Mouse (Mus musculus) pancreas, adult 10 weeks (tissue): ENCODE results near the gene Gm49380. TPM values are rescaled to one million over a fixed set of nuclear protein-coding genes. Genes with fewer than 3 reads are reported as not detected.

Experiments used
- polyA plus RNA-seq: library from polyadenylated mRNA; stranded (reverse); fragments of 350-450 nt; fragmentation: Illumina TruSeq; extraction: RNeasy Lipid Tissue Mini Kit (QIAGEN cat#74804); gene quantifications from one replicate; pipeline ENCODE4 v1.2.3, GENCODE M21; 2015; ENCODE audit warnings: low read depth, low replicate concordance; ENCODE audit not compliant: insufficient read depth

The Gm49380 gene
- polyA plus RNA-seq, result 0.68 TPM

DNA sequence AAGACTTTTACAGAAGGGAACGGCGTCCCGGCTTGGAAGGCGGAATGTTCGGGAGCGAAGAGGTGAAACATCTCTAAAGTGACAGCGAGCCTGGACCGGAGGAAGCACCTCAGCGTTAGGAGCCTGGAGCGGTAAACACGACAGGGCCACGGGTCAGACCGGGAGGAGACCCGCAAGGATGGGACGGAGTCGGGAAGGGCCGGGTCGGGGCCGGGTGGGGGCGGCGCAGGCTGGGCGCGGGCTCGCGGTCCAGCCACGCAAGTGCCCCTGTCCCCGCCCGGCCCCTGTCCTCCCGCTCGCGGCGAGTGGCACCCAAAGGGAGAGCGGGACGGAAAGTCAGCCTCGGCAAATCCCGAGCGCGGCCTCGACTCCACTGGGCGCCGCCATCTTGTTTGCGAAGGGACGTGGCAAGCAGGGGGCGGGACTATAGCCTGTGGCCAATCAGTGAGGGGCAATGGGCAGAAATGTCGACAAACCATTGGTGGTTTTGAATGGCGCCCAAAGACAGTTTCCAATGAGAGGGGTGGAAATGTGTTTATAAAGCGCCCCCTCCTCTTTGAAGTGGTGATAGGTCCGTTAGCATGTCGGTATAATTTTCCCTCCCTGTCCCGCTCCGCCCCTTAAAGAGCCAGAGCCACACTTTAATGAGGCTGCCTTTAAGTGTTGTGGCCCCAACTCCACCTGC lies at the start of gene Gm49380, which contains the start of gene Rnf26:
Gm49380 (minus strand) TSS at position 396 of the 685 bp plus-strand sequence.
Rnf26 (minus strand) TSS at position 413 of the 685 bp plus-strand sequence.

DNA sequence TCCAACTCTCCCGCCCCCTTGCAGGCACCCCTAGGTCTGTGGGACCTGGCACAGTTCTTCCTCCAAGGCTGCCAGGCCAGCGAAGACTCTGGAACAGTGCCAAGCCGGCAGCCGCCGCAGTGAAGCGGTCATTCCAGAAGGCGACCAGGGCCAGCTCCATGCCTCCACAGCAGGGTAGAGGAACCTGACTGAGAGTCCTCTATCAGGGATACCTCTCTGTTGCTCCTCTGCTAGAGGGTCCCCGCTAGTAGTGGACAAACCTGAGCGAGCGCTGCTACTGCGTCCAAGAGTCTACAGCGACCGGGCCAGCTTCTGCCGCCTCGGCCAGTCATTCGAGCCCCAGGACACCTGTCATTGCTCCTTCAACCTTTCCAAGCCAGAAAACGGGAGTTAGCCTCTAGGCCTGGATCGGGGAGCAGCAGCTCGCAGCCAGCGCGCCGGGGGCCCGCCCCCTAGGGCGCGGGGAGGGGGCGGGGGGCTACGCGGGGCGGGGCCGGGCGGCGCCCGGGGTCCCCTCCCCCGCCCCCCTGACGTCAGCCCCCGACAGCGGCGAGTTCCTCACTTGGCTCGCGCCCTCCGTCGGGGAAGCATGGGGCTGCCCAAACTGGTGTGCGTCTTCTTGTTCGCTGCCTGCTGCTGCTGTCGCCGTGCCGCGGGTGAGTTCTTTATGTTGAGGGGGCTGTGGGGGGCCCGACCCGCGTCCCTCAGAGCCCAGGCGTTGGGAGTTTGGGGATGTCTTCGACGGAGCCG lies 21.0 kb upstream of the Gm49380 start, which contains the start of gene Mcam:
Mcam (plus strand) TSS at position 369 of the 750 bp plus-strand sequence.

DNA sequence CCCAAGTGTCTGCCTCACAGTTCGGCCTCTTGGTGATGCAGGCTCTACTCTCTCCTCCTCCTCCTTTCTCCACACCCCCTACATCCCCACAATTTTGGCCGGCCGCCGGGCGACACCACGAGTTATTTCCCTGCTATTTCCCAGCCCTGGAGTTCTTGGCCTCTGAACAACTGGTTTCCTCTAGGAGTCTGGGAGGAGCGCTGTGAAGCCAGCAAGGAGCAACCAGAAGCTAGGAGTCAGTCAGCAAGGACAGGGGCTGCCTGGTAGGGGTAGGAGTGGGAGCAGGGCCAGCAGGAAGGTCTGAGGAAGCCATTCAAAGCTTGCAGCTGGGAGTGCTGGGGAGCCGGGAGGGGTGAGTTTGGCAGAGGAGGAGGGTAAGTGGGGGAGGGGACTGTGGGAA lies 6.2 kb downstream of the Gm49380 start, which contains the start of gene C1qtnf5:
C1qtnf5 (plus strand) TSS at position 136 of the 400 bp plus-strand sequence.

DNA sequence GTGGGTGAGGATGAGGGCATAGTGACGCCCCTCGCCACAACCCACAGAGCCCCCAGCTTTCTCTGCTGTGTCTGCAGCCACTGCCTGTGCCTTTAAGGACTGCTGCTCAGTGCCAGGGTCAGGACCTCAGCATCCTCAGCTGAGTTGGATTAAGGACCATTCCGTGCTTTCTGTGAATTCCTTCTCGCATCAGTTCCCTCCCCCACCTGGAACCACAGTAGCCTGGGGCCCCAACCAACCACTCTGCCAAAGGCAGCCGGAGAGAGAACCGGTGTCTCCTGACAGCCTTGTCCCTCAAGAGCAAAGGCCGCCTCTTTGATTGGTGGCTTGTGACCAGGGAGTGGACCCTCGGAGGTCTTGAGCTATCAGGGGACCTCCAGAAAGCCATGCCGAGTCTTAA lies 11.8 kb downstream of the Gm49380 start, which contains the start of gene Mfrp:
Mfrp (plus strand) TSS at position 240 of the 400 bp plus-strand sequence.

DNA sequence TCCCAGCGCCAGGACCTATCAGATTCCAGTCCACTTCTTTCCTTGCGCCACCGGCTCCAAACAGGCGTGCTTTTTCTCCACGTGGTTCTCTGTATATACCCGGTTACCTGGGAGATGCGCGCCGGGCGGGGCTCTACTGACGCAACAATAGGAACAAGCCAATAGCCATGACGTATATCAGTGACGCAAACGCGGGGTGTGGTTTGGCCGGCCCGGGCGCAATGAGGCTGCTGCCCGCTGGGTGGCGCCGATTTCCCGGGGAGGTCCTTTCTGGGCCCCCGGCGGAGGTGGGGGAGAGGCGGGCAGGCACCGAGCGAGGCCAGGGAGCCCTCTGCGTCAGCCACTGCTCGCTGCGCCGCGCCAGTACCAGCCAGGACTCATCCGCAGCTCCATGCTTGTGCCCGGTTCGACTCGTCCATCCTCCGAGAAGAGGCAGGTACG lies 46.5 kb downstream of the Gm49380 start, which contains the start of gene Usp2:
Usp2 (plus strand) TSS at position 237 of the 441 bp plus-strand sequence.

DNA sequence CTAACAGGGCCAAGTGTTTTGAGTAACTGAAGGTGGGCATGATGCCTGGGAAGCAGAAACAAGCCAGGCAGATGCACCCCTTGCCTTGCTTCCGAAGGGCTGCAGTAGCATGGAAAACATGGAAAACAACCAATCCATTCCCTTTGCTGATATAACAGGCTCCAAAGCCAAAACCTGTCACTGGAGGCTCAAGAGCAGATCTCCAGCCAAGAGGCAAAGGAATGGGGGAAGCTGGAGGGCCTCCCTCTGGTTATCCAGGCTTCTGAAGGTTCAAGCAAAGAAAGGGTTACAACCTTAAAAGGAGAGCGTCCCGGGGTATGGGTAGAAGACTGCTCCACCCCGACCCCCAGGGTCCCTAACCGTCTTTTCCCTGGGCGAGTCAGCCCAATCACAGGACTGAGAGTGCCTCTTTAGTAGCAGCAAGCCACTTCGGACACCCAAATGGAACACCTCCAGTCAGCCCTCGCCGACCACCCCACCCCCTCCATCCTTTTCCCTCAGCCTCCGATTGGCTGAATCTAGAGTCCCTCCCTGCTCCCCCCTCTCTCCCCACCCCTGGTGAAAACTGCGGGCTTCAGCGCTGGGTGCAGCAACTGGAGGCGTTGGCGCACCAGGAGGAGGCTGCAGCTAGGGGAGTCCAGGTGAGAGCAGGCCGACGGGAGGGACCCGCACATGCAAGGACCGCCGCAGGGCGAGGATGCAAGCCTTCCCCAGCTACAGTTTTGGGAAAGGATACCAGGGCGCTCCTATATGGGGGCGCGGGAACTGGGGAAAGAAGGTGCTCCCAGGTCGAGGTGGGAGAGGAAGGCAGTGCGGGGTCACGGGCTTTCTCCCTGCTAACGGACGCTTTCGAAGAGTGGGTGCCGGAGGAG lies 70.2 kb downstream of the Gm49380 start, which contains the start of gene Thy1:
Thy1 (plus strand) TSS at position 549 of the 872 bp plus-strand sequence.

Other genes starting within 250 kb of the Gm49380 start
- 32.5 TPM for gene Thy1, start 70.1 kb downstream of the Gm49380 start, polyA plus RNA-seq
- 3.8 TPM for gene Usp2, start 46.5 kb downstream of the Gm49380 start, polyA plus RNA-seq
- not detected for gene Mfrp, start 11.8 kb downstream of the Gm49380 start, polyA plus RNA-seq
- 4.0 TPM for gene C1qtnf5, start 6.3 kb downstream of the Gm49380 start, polyA plus RNA-seq
- 3.7 TPM for gene Rnf26, start within 50 bp of the Gm49380 start, polyA plus RNA-seq
- gene Mcam, start 21.0 kb upstream of the Gm49380 start, polyA plus RNA-seq, result 20.3 TPM
- 3.7 TPM for gene Cbl, start 120.5 kb upstream of the Gm49380 start, polyA plus RNA-seq
- gene Ccdc153, start 127.2 kb upstream of the Gm49380 start, polyA plus RNA-seq, result not detected
- gene Pdzd3, start 138.0 kb upstream of the Gm49380 start, polyA plus RNA-seq, result not detected
- 1.5 TPM for gene Nlrx1, start 155.1 kb upstream of the Gm49380 start, polyA plus RNA-seq
- not detected for gene Abcg4, start 175.1 kb upstream of the Gm49380 start, polyA plus RNA-seq
- 6.1 TPM for gene Hinfp, start 192.2 kb upstream of the Gm49380 start, polyA plus RNA-seq
- gene C2cd2l, start 206.8 kb upstream of the Gm49380 start, polyA plus RNA-seq, result 7.6 TPM
- gene Dpagt1, start 212.5 kb upstream of the Gm49380 start, polyA plus RNA-seq, result 13.7 TPM
- 5.7 TPM for gene H2afx, start 221.2 kb upstream of the Gm49380 start, polyA plus RNA-seq
- 13.2 TPM for gene Hmbs, start 230.7 kb upstream of the Gm49380 start, polyA plus RNA-seq
- 10.4 TPM for gene Vps11, start 248.2 kb upstream of the Gm49380 start, polyA plus RNA-seq